Mouse (Mus musculus) c-Kit-positive CD71-positive TER-119-negative erythroid progenitor cells, embryonic 14.5 days (primary cell): ENCODE measurements around the gene Uba5.

Experiments used
- DNase-seq: peaks from one replicate; pipeline ENCODE4 v3.0.0-alpha.2; 2013; ENCODE audit warnings: low read depth

Uba5 gene

GRCm38 (mm10) chr9:104062430-104063243 is at the start of gene Uba5:
Uba5 (minus strand) TSS chr9:104063134.
- DNase-seq = no peak

- DNase-seq = no peak
Measured at GRCm38 (mm10) chr9:104109151-104109550, 46.2 kb upstream of the Uba5 start.

DNA sequence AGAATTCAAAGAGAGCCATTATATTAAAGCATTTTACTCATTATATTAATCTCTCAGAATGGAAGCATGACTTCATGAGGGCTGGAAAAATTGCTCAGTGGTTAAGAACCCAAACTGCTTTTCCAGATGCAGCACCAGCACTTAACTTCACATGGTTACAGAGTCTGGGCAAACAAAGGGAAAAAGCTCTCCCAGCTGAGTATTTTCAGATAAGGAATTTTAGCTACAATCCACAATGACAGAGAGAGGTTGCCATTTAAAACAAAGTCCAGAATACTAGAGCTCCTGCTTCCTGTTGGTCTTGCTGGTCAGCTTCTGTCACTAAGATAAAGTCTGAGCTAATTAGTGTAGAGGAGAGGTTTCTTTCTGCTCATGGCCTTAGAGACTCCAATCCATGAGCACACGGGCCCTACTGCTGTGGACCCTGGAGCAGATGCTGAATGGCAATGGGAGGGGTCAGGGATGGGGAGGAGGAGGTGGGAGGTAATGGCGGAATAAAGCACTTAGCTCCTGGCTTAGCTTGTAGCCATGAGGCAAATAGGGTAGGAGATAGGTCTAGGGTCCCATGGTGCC is 45.7 kb upstream of the Uba5 start:
- DNase-seq = no peak

DNA sequence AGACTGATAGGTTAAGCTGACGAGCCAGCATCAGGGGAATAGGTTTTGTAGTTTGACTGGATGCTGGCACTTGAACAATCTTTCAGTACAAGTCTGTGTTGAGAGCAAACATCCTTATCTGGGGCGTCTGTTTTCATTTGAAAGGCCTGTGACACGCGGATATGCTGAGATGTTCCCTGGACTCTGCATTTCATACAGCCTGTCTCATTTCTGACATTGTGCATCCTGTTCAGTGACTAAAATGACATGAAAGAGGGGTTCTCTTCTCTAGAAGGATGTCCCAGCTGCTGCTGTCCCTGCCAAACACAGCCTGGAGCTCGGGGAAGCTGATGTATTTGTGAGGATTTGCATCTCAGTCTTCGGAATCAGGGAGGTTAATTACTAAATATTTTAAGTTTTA is 44.5 kb upstream of the Uba5 start:
- no peak for DNase-seq

DNA sequence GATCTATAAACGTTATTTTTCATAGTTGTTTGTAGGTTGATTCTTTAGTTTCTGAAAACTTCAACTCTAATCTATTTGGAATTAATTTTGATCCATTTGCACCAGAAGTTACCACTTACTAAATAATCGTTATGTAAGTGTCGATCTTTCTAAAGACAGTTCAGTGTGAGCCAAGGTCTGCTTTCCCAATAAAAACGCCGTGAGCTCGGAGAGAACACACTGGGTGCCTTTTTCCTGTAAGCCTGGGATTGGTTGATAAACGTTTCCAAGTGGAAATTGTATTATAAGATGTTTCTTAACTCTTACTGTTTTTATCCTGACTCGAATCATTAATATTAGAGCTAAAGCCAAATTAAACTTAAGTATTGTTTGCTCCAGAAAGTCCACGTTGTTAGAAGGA is 44.0 kb upstream of the Uba5 start:
- DNase-seq = no peak

DNA sequence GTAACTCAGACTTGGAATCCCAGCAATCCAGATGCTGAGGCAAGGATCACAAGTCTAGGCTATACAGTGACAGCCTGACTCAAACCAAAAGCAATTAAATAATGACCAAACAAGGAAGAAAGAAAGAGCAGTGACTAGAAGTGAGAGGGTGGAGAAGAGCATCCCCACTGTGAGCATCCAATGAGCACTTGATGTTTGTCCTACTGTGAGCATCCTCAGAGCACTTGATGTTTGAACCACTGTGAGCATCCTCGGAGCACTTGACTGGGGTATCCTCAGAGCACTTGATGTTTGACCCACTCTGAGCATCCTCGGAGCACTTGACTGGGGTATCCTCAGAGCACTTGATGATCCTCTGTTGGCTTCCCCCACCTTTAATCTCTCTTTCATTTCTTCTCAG is 42.1 kb upstream of the Uba5 start:
- no peak for DNase-seq

DNA sequence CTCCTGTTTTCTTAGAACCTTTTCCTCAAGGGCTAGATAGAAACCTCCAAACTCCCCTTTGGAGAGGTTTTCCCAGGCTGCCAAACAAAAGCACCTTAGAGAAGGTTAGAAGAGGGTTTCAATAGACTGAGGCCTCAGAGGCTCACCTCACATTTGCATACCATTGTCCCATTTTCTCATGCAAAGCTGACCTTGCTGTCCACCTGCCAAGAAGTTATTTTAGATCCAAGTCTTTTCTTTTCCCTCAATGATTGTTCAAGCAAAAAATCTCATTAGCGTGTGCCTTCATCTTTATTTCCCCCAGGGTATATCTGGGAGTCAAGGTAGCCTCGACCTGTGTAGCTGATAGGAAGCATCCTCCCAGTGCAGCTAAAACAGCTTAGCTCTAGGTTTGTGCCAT is 40.0 kb upstream of the Uba5 start:
- DNase-seq = no peak

DNA sequence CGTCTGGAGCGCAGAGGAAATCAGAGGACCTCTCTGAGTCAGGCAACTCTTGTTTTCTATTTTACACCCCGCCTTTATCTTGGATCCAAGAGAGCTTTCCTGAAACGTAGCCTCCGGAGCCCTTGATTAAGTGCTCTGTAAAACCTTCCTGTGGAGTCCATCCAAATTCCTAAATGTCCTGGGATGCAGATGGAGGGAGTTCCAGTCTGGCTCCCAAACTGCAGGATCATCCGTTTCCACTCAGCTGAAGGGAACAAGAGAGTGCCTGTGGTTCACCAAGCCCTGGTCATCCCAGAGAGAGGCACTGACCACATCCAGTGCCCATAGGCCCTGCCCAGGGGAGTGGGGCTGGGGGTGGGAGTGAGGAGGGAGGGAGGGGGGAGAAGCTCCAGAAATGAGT is 39.4 kb upstream of the Uba5 start:
- no peak for DNase-seq

- DNase-seq = no peak
Measured at GRCm38 (mm10) chr9:104101458-104101857, 38.5 kb upstream of the Uba5 start.

- no peak for DNase-seq
Measured at GRCm38 (mm10) chr9:104100822-104101221, 37.9 kb upstream of the Uba5 start.

DNA sequence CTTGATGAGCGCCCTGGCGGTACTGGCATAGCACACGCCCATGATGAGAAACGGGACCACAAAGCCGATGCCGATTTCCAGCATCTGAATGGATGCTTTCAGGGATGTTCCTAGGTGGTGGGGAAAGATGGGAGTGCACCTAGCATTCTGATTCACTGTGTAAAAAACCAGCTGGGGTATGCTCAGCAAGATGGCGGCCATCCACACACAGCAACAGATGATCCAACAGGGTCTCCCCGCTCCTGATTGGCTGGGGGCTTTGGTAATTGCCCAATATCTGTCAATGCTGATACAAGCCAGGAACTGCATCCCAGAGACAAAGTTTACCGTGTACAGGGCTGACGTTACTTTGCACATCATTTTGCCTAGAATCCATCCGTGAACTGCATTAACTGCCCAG is 36.1 kb upstream of the Uba5 start:
- no peak for DNase-seq

DNA sequence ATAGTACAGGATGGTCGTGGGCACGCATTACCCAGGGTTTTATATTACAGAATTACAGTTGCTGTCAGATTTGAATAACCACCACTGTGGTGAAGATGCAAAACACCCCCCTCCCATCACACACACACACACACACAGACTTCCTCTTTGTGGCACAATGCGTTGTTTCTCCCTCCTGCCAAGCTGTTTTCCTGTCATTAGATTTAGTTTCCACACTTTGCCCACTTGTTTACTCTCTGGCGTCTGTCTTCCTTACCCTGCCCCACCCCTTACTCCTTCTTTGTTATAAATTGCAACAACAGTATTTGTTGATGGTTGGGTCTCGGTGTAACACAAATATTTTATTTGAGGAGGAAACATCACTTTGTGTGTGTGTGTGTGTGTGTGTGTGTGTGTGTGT is 35.3 kb upstream of the Uba5 start:
- DNase-seq = no peak

DNA sequence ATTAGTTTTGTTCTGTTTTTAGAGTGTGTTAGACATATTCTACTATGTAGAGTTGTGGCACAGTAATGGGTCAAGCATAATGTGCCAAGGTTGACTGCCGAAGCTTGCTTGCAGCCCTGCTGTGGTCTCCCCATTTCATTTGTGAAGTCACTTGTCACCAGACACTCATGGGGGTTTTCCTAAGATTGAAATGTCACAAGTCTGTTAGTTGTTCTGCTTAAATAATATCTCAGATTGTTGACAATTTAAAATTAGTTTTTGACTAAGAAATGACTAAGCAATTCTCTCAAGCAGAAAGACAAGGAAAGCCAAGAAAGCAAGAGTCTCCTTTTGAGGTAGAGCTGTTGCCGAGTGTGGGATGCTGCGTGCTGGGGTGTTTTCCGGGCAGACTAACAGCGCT is 30.0 kb upstream of the Uba5 start:
- no peak for DNase-seq

DNA sequence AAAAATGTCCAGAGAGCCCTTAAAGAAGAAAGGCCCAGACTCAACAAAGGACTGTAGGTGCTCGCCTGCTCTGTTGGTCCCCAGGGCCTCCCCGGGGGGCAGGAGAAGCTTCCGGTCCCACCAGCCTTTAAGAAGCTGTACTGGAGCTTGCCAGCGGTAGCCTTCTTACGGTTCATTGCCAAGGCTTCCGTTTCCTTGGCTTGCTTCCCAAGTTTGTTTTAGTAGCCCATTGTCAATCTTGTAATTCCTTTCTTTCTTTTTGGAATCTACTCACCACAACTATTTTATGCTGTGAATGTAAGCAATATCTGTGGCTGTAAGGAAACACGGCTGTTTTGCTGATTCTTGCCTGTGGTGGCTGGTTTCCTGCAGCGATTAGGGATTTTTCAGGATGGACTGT is 25.6 kb upstream of the Uba5 start:
- no peak for DNase-seq

DNA sequence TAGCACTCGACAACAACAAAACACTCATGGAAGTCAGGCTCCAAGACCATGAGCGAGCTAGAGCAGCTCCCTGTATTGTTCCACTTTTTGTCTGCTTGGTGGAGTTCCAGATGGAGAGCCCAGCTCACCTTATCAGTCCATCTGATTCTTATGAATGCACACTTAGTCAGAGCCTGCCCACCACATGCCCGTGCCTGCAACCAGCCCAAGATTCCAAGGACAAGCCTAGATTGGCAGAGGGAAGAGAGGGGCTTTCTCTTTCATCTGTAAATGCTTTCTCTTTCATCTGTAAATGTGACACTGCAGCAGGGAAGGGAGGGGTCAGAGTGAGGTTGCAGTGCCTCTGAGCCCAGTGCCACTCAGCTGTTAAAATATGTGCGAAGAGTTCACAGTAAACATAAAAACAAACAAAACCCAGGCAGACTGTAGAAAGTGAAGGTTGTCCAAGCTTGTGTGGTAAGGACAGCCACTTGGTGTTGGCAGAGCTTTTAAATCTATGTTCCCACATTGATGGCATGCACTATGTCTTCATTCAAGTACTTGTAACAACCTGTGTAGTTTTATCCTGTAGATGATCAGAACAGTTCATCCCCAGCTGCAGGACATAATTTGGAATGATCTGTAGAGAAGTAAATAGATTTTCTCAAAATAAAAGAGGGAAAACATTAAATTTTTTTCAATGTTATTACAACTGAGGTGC is 22.9 kb upstream of the Uba5 start:
- no peak for DNase-seq

DNA sequence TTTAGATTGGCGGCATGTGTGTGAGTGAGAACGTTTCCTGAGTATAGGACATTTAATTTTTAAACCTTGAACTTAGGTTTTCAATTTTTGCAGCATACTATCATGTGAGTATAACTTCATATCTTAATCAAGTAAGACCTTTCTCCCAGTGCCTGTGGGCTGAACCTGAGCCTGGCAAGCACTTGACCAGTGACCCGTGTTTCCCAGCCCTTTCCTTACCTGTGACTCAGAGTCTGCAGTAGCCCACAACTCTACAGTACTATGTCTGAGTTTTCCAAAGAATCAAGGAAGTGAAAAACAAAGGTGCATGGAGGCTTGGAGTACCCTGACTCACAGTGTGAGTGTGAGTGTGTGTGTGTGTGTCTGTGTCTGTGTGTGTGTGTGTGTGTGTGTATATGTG is 17.1 kb upstream of the Uba5 start:
- no peak for DNase-seq

GRCm38 (mm10) chr9:104079379-104079778 is 16.4 kb upstream of the Uba5 start:
- DNase-seq = peak; percentile 37

GRCm38 (mm10) chr9:104078780-104079179 is 15.8 kb upstream of the Uba5 start:
- DNase-seq = no peak

DNA sequence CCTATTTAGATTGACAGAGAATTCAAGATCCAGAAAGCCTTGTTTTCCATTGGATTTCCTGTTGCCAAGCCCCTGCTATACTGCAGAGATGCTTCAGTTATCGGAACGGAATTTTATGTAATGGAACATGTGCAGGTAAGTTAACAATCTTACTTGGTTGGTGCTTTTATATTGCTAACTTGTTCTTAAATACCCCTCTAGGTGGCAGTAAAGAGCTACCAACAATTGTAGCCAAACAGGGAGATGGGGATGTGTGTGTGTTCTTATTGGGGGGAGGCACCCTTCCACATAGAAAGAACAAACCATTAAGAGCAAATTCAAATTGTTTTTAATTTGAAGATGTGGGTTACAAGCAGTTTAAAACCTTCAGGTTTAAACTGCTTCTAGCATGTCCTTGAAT is 12.9 kb upstream of the Uba5 start:
- DNase-seq = peak; percentile 17

DNA sequence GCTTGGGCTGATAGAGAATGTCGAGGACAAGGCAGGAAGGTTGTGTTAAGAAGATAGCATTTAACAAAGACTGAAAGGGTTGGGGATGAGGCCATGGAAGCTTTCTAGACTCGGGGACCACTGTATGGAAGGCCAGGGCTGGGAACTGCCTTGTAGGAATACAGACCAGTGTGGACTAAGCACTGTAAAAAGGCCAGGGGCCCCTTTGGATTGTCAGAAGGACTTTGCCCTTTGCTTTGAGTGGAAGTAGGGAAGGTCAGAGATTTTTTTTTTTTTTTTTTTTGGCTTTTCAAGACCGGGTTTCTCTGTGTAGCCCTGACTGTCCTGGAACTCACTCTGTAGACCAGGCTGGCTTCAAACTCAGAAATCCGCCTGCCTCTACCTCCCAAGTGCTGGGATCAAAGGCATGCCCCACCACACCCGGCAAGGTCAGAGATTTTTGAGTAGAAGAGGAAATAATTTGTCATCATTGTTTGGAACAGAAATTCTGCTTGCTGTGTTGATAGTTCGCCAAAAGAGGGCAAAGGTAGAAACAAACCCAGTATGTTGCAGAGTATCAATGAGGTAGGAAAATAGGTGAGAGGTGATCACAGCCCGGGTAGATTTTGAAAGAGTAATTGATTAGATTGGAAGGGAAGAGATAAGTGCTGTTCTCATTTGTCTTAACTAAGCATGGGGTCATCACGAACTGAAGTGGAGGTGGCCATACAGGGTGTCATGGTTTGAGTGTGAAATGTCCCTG is 8.1 kb upstream of the Uba5 start:
- DNase-seq = no peak

- no peak for DNase-seq
Measured at GRCm38 (mm10) chr9:104070241-104070640, 7.3 kb upstream of the Uba5 start.

GRCm38 (mm10) chr9:104064571-104064970 is 1.6 kb upstream of the Uba5 start:
- no peak for DNase-seq
